Mouse (Mus musculus): ENCODE data around the gene Hk3. TPM values are rescaled to one million over a fixed set of nuclear protein-coding genes. Genes with fewer than 3 reads are reported as not detected.

Hk3 gene
- polyA plus RNA-seq, 1 experiment from 2014 or later = 0.95 TPM

- no peak for ATAC-seq (ENCODE audit: low read depth)
- no peak overlapping the region for H3K9ac ChIP-seq (ENCODE audit: low read length)
- WGBS = 49% methylated on average over 9 of the region's 9 CpGs
Measured at GRCm38 (mm10) chr13:54969513-54969912, 51.7 kb downstream of the Hk3 start.

GRCm38 (mm10) chr13:54968636-54969035 lies 52.5 kb downstream of the Hk3 start:
- Histone ChIP-seq H3K4me1 (replicated peaks; ENCODE audit: control insufficient read depth, insufficient read depth, low read length) (no peaks in the 10 kb centered on the region), H3K27me3 (ENCODE audit: control insufficient read depth, insufficient read depth, low read depth, low read length) (no peaks in the 10 kb centered on the region), H3K9me3 (ENCODE audit: control insufficient read depth, low read length) (no peaks in the 10 kb centered on the region), H3K36me3 (ENCODE audit: control insufficient read depth, insufficient read depth, low read length) (no peaks in the 10 kb centered on the region), H3K4me3 (ENCODE audit: low read length) (no peak overlapping the region), H3K9ac (ENCODE audit: low read length) (no peak overlapping the region), H3K27ac (ENCODE audit: low read length) (no peak overlapping the region), H3K4me2 (ENCODE audit: low read depth, low read length) (no peak overlapping the region)
- no peak for ATAC-seq (ENCODE audit: low read depth)
- 58% methylated on average over 5 of the region's 5 CpGs for whole genome bisulfite sequencing

More at GRCm38 (mm10) chr13:54969513-54969912, 51.7 kb downstream of the Hk3 start:
- H3K9me3 ChIP-seq (ENCODE audit: control insufficient read depth, low read length) = no peaks in the 10 kb centered on the region
- H3K27ac ChIP-seq (ENCODE audit: low read length) = no peak overlapping the region
- no peaks in the 10 kb centered on the region for H3K36me3 ChIP-seq (ENCODE audit: control insufficient read depth, insufficient read depth, low read length)
- no peak overlapping the region for H3K4me2 ChIP-seq (ENCODE audit: low read depth, low read length)
- no peaks in the 10 kb centered on the region for H3K27me3 ChIP-seq (ENCODE audit: control insufficient read depth, insufficient read depth, low read depth, low read length)
- no peaks in the 10 kb centered on the region for H3K4me1 ChIP-seq (replicated peaks; ENCODE audit: control insufficient read depth, insufficient read depth, low read length)
- no peak overlapping the region for H3K4me3 ChIP-seq (ENCODE audit: low read length)

GRCm38 (mm10) chr13:54967501-54967900 lies 53.7 kb downstream of the Hk3 start:
- Histone ChIP-seq H3K4me2 (ENCODE audit: low read depth, low read length) (no peak overlapping the region), H3K36me3 (ENCODE audit: control insufficient read depth, insufficient read depth, low read length) (no peaks in the 10 kb centered on the region), H3K4me3 (ENCODE audit: low read length) (no peak overlapping the region), H3K9ac (ENCODE audit: low read length) (no peak overlapping the region), H3K27ac (ENCODE audit: low read length) (no peak overlapping the region), H3K9me3 (ENCODE audit: control insufficient read depth, low read length) (no peaks in the 10 kb centered on the region), H3K4me1 (replicated peaks; ENCODE audit: control insufficient read depth, insufficient read depth, low read length) (no peaks in the 10 kb centered on the region), H3K27me3 (ENCODE audit: control insufficient read depth, insufficient read depth, low read depth, low read length) (no peaks in the 10 kb centered on the region)
- ATAC-seq (ENCODE audit: low read depth) = no peak
- 74% methylated on average over 11 of the region's 11 CpGs for WGBS

GRCm38 (mm10) chr13:54965256-54965655 lies 55.9 kb downstream of the Hk3 start:
- ATAC-seq (ENCODE audit: low read depth) = no peak
- Histone ChIP-seq H3K4me1 (replicated peaks; ENCODE audit: control insufficient read depth, insufficient read depth, low read length) (no peaks in the 10 kb centered on the region), H3K9me3 (ENCODE audit: control insufficient read depth, low read length) (no peaks in the 10 kb centered on the region), H3K4me3 (ENCODE audit: low read length) (no peak overlapping the region), H3K4me2 (ENCODE audit: low read depth, low read length) (no peak overlapping the region), H3K27me3 (ENCODE audit: control insufficient read depth, insufficient read depth, low read depth, low read length) (no peaks in the 10 kb centered on the region), H3K9ac (ENCODE audit: low read length) (no peak overlapping the region), H3K36me3 (ENCODE audit: control insufficient read depth, insufficient read depth, low read length) (no peaks in the 10 kb centered on the region), H3K27ac (ENCODE audit: low read length) (no peak overlapping the region)
- 86% methylated on average over 6 of the region's 6 CpGs for WGBS

- Histone ChIP-seq H3K9me3 (ENCODE audit: control insufficient read depth, low read length) (no peaks in the 10 kb centered on the region), H3K4me1 (replicated peaks; ENCODE audit: control insufficient read depth, insufficient read depth, low read length) (peaks cover 5% of the 10 kb centered on the region; the same call in 1 of the 2 replicates), H3K27me3 (ENCODE audit: control insufficient read depth, insufficient read depth, low read depth, low read length) (peaks cover 12% of the 10 kb centered on the region), H3K4me2 (ENCODE audit: low read depth, low read length) (no peak overlapping the region), H3K9ac (ENCODE audit: low read length) (no peak overlapping the region), H3K27ac (ENCODE audit: low read length) (no peak overlapping the region), H3K36me3 (ENCODE audit: control insufficient read depth, insufficient read depth, low read length) (no peaks in the 10 kb centered on the region), H3K4me3 (ENCODE audit: low read length) (no peak overlapping the region)
- 58% methylated on average over 3 of the region's 3 CpGs for whole genome bisulfite sequencing
- ATAC-seq (ENCODE audit: low read depth) = no peak
Measured at GRCm38 (mm10) chr13:54960491-54960890, 60.7 kb downstream of the Hk3 start.

GRCm38 (mm10) chr13:54959842-54960241 lies 61.3 kb downstream of the Hk3 start:
- H3K36me3 ChIP-seq (ENCODE audit: control insufficient read depth, insufficient read depth, low read length) = no peaks in the 10 kb centered on the region
- H3K4me1 ChIP-seq (replicated peaks; ENCODE audit: control insufficient read depth, insufficient read depth, low read length) = peaks cover 6% of the 10 kb centered on the region; the same call in 1 of the 2 replicates
- H3K4me3 ChIP-seq (ENCODE audit: low read length) = no peak overlapping the region
- 39% methylated on average over 6 of the region's 6 CpGs for WGBS
- no peak overlapping the region for H3K9ac ChIP-seq (ENCODE audit: low read length)
- ATAC-seq (ENCODE audit: low read depth) = no peak
- H3K9me3 ChIP-seq (ENCODE audit: control insufficient read depth, low read length) = no peaks in the 10 kb centered on the region
- H3K27ac ChIP-seq (ENCODE audit: low read length) = no peak overlapping the region
- H3K4me2 ChIP-seq (ENCODE audit: low read depth, low read length) = no peak overlapping the region
- peaks cover 15% of the 10 kb centered on the region for H3K27me3 ChIP-seq (ENCODE audit: control insufficient read depth, insufficient read depth, low read depth, low read length)

- H3K36me3 ChIP-seq (ENCODE audit: control insufficient read depth, insufficient read depth, low read length) = no peaks in the 10 kb centered on the region
Measured at GRCm38 (mm10) chr13:54959059-54959701, 62.0 kb downstream of the Hk3 start.

GRCm38 (mm10) chr13:54957281-54957680 lies 63.9 kb downstream of the Hk3 start:
- H3K9me3 ChIP-seq (ENCODE audit: control insufficient read depth, low read length) = no peaks in the 10 kb centered on the region
- peaks cover 6% of the 10 kb centered on the region; the same call in 1 of the 2 replicates for H3K4me1 ChIP-seq (replicated peaks; ENCODE audit: control insufficient read depth, insufficient read depth, low read length)
- no peaks in the 10 kb centered on the region for H3K36me3 ChIP-seq (ENCODE audit: control insufficient read depth, insufficient read depth, low read length)
- H3K9ac ChIP-seq (ENCODE audit: low read length) = no peak overlapping the region
- no peak overlapping the region for H3K27ac ChIP-seq (ENCODE audit: low read length)
- H3K27me3 ChIP-seq (ENCODE audit: control insufficient read depth, insufficient read depth, low read depth, low read length) = peaks cover 23% of the 10 kb centered on the region
- no peak for ATAC-seq (ENCODE audit: low read depth)
- no peak overlapping the region for H3K4me2 ChIP-seq (ENCODE audit: low read depth, low read length)
- WGBS = 73% methylated on average over 7 of the region's 7 CpGs
- H3K4me3 ChIP-seq (ENCODE audit: low read length) = no peak overlapping the region

More at GRCm38 (mm10) chr13:54959059-54959701, 62.0 kb downstream of the Hk3 start:
- Histone ChIP-seq H3K9me3 (ENCODE audit: control insufficient read depth, low read length) (no peaks in the 10 kb centered on the region), H3K4me1 (replicated peaks; ENCODE audit: control insufficient read depth, insufficient read depth, low read length) (peaks cover 6% of the 10 kb centered on the region; the same call in 1 of the 2 replicates), H3K9ac (ENCODE audit: low read length) (no peak overlapping the region), H3K4me3 (ENCODE audit: low read length) (no peak overlapping the region), H3K27ac (ENCODE audit: low read length) (no peak overlapping the region), H3K27me3 (ENCODE audit: control insufficient read depth, insufficient read depth, low read depth, low read length) (peaks cover 17% of the 10 kb centered on the region), H3K4me2 (ENCODE audit: low read depth, low read length) (no peak overlapping the region)
- no peak for ATAC-seq (ENCODE audit: low read depth)
- WGBS = 57% methylated on average over 15 of the region's 15 CpGs

All from lung, embryonic 16.5 days (tissue).